Mouse (Mus musculus) MEL (cell line): ENCODE measurements around the gene Gm10563. TPM values are rescaled to one million over a fixed set of nuclear protein-coding genes. Genes with fewer than 3 reads are reported as not detected.
A peak's percentile ranks its signal among the peaks of the same experiment; 100 is the strongest.

Source experiments
- DNase-seq: peaks from one replicate; pipeline ENCODE4 v3.0.0; 2011; ENCODE audit warnings: low read depth, low spot score
- H3K27ac ChIP-seq: 2 replicates; pipeline ENCODE4 v1.5.1; 2012; ENCODE audit warnings: low read depth, mild to moderate bottlenecking, control low read depth, low read length, moderate library complexity; ENCODE audit not compliant: control insufficient read depth
- H3K27me3 ChIP-seq, 2 experiments: fragments of 150-350 bp in 1 of 2; sonication (generic) in 1 of 2; 2 replicates each; pipeline ENCODE4 v1.6.1; 2012; ENCODE audit warnings: low read length in 2 of 2, mild to moderate bottlenecking in 2 of 2, improper control_type of control experiment in 1 of 2, moderate library complexity in 1 of 2; ENCODE audit not compliant: insufficient read depth in 2 of 2, control insufficient read depth in 1 of 2
- H3K36me3 ChIP-seq, 2 experiments: 2 replicates each; pipeline ENCODE4 v1.6.1; 2012 to 2014; ENCODE audit warnings: low read length in 2 of 2, improper control_type of control experiment in 1 of 2, inconsistent platforms in 1 of 2, mild to moderate bottlenecking in 1 of 2; ENCODE audit not compliant: insufficient read depth in 2 of 2, control insufficient read depth in 1 of 2
- H3K4me1 ChIP-seq, 2 experiments: fragments of 150-350 bp in 1 of 2; sonication (generic) in 1 of 2; 2 replicates each; pipeline ENCODE4 v1.6.1; 2012; ENCODE audit warnings: low read length in 2 of 2, improper control_type of control experiment in 1 of 2, mild to moderate bottlenecking in 1 of 2; ENCODE audit not compliant: insufficient read depth in 2 of 2, control insufficient read depth in 1 of 2
- H3K4me3 ChIP-seq, 2 experiments: fragments of 150-350 bp in 1 of 2; sonication (generic) in 1 of 2; 2 replicates each; pipeline ENCODE4 v1.5.1; 2012; ENCODE audit warnings: low read depth in 2 of 2, low read length in 2 of 2, mild to moderate bottlenecking in 2 of 2, moderate library complexity in 2 of 2, control low read depth in 1 of 2, improper control_type of control experiment in 1 of 2; ENCODE audit not compliant: control insufficient read depth in 1 of 2, insufficient read depth in 1 of 2
- H3K79me2 ChIP-seq: 2 replicates; pipeline ENCODE4 v1.6.1; 2012; ENCODE audit warnings: mild to moderate bottlenecking, low read length, moderate library complexity; ENCODE audit not compliant: control insufficient read depth, poor library complexity, insufficient read depth
- H3K9ac ChIP-seq: 2 replicates; pipeline ENCODE4 v1.6.1; 2012; ENCODE audit warnings: low read depth, mild to moderate bottlenecking, control low read depth, low read length, moderate library complexity; ENCODE audit not compliant: control insufficient read depth, poor library complexity, severe bottlenecking
- H3K9me3 ChIP-seq: fragments of 150-350 bp; sonication (generic); replicated peaks from 2 replicates; pipeline ENCODE4 v1.6.1; 2012; ENCODE audit warnings: mild to moderate bottlenecking, low read length, improper control_type of control experiment, moderate library complexity; ENCODE audit not compliant: insufficient read depth
- BHLHE40 ChIP-seq: IDR thresholded peaks from 2 replicates; pipeline ENCODE4 v1.6.1; 2012; ENCODE audit warnings: low read depth, mild to moderate bottlenecking, inconsistent platforms, low read length, improper control_type of control experiment, borderline replicate concordance
- CHD1 ChIP-seq: IDR thresholded peaks from 2 replicates; pipeline ENCODE4 v1.6.1; 2012; ENCODE audit warnings: low read depth, mild to moderate bottlenecking, inconsistent platforms, low read length, improper control_type of control experiment
- CTCF ChIP-seq, 3 experiments: IDR thresholded peaks in 2 of 3; conservative IDR thresholded peaks in 1 of 3; 2 replicates each; pipeline ENCODE4 v1.5.1; 2011 to 2012; ENCODE audit warnings: low read length in 3 of 3, low read depth in 2 of 3, mild to moderate bottlenecking in 2 of 3, improper control_type of control experiment in 1 of 3, inconsistent platforms in 1 of 3, mixed read lengths in 1 of 3, moderate library complexity in 1 of 3; ENCODE audit not compliant: control insufficient read depth in 1 of 3, insufficient read depth in 1 of 3, poor library complexity in 1 of 3, severe bottlenecking in 1 of 3
- E2F4 ChIP-seq: IDR thresholded peaks from 2 replicates; pipeline ENCODE4 v1.6.1; 2011; ENCODE audit warnings: low read depth, low read length, improper control_type of control experiment, borderline replicate concordance
- EP300 ChIP-seq, 2 experiments: IDR thresholded peaks; 2 replicates each; pipeline ENCODE4 v1.6.1; 2011; ENCODE audit warnings: improper control_type of control experiment in 2 of 2, low read length in 2 of 2, low read depth in 1 of 2, mild to moderate bottlenecking in 1 of 2
- ETS1 ChIP-seq: IDR thresholded peaks from 2 replicates; pipeline ENCODE4 v1.6.1; 2012; ENCODE audit warnings: low read depth, mild to moderate bottlenecking, inconsistent platforms, low read length, improper control_type of control experiment, moderate library complexity
- GABPA ChIP-seq: IDR thresholded peaks from 2 replicates; pipeline ENCODE4 v1.6.1; 2012; ENCODE audit warnings: low read depth, mild to moderate bottlenecking, inconsistent platforms, low read length, improper control_type of control experiment, moderate library complexity
- HCFC1 ChIP-seq: IDR thresholded peaks from 2 replicates; pipeline ENCODE4 v1.6.1; 2012; ENCODE audit warnings: low read depth, mild to moderate bottlenecking, inconsistent platforms, low read length, improper control_type of control experiment, moderate library complexity
- KAT2A ChIP-seq: conservative IDR thresholded peaks from 2 replicates; pipeline ENCODE4 v1.6.1; 2012; ENCODE audit warnings: low read depth, low read length, improper control_type of control experiment, inconsistent platforms
- MAX ChIP-seq: IDR thresholded peaks from 2 replicates; pipeline ENCODE4 v1.6.1; 2011; ENCODE audit warnings: low read length, improper control_type of control experiment
- MAZ ChIP-seq: IDR thresholded peaks from 2 replicates; pipeline ENCODE4 v1.6.1; 2012; ENCODE audit warnings: low read depth, mild to moderate bottlenecking, inconsistent platforms, low read length, improper control_type of control experiment
- MXI1 ChIP-seq: IDR thresholded peaks from 2 replicates; pipeline ENCODE4 v1.6.1; 2011; ENCODE audit warnings: mild to moderate bottlenecking, low read depth, low read length, improper control_type of control experiment
- NELFE ChIP-seq: IDR thresholded peaks from 2 replicates; pipeline ENCODE4 v1.6.1; 2011; ENCODE audit warnings: low read depth, low read length, improper control_type of control experiment
- NRF1 ChIP-seq: IDR thresholded peaks from 2 replicates; pipeline ENCODE4 v1.6.1; 2014; ENCODE audit warnings: low read depth, mild to moderate bottlenecking, inconsistent platforms, low read length, improper control_type of control experiment, moderate library complexity; ENCODE audit not compliant: poor library complexity, insufficient read depth, severe bottlenecking
- POLR2A ChIP-seq, 2 experiments: IDR thresholded peaks; 2 replicates each; pipeline ENCODE4 v1.6.1; 2011 to 2012; ENCODE audit warnings: low read length in 2 of 2, mild to moderate bottlenecking in 2 of 2, control low read depth in 1 of 2, improper control_type of control experiment in 1 of 2, low read depth in 1 of 2, moderate library complexity in 1 of 2; ENCODE audit not compliant: control insufficient read depth in 1 of 2, insufficient read depth in 1 of 2, poor library complexity in 1 of 2
- POLR2AphosphoS2 ChIP-seq: IDR thresholded peaks from 2 replicates; pipeline ENCODE4 v1.6.1; 2011; ENCODE audit warnings: low read length, improper control_type of control experiment
- RCOR1 ChIP-seq: IDR thresholded peaks from 2 replicates; pipeline ENCODE4 v1.6.1; 2012; ENCODE audit warnings: low read depth, mild to moderate bottlenecking, inconsistent platforms, low read length, improper control_type of control experiment
- TBP ChIP-seq: IDR thresholded peaks from 2 replicates; pipeline ENCODE4 v1.8.0; 2011; ENCODE audit warnings: low read depth, low read length, improper control_type of control experiment
- TCF12 ChIP-seq: IDR thresholded peaks from 2 replicates; pipeline ENCODE4 v1.6.1; 2014; ENCODE audit warnings: low read depth, mild to moderate bottlenecking, inconsistent platforms, low read length, improper control_type of control experiment, moderate library complexity
- UBTF ChIP-seq: IDR thresholded peaks from 2 replicates; pipeline ENCODE4 v1.6.1; 2012; ENCODE audit warnings: low read depth, mild to moderate bottlenecking, inconsistent platforms, low read length, improper control_type of control experiment, moderate library complexity, borderline replicate concordance; ENCODE audit not compliant: insufficient read depth
- USF2 ChIP-seq, 2 experiments: IDR thresholded peaks; 2 replicates each; pipeline ENCODE4 v1.6.1; 2011 to 2012; ENCODE audit warnings: improper control_type of control experiment in 2 of 2, low read length in 2 of 2, borderline replicate concordance in 1 of 2, inconsistent platforms in 1 of 2, low read depth in 1 of 2, mild to moderate bottlenecking in 1 of 2; ENCODE audit not compliant: insufficient read depth in 1 of 2
- ZC3H11A ChIP-seq: IDR thresholded peaks from 2 replicates; pipeline ENCODE4 v1.6.1; 2012; ENCODE audit warnings: low read depth, mild to moderate bottlenecking, inconsistent platforms, low read length, improper control_type of control experiment
- ZMIZ1 ChIP-seq: IDR thresholded peaks from 2 replicates; pipeline ENCODE4 v1.6.1; 2012; ENCODE audit warnings: low read depth, mild to moderate bottlenecking, inconsistent platforms, low read length, improper control_type of control experiment, moderate library complexity
- polyA plus RNA-seq, 2 experiments: library from polyadenylated mRNA; stranded (reverse) in 1 of 2; unstranded in 1 of 2; fragments of >175 nt in 1 of 2; fragments of >200 nt in 1 of 2; gene quantifications; 2 replicates each; pipeline versions ENCODE4 v1.2.1 to v1.2.4; 2012; ENCODE audit warnings: low replicate concordance in 2 of 2, low read depth in 1 of 2; ENCODE audit not compliant: insufficient read length in 2 of 2, insufficient read depth in 1 of 2, missing spikeins in 1 of 2
- total RNA-seq: library from RNA; depleted of rRNA; stranded (reverse); fragments of 300-350 nt; gene quantifications from 2 replicates; pipeline ENCODE4 v1.2.3, GENCODE M21; 2012

The Gm10563 gene
- total and polyA plus RNA-seq, 3 experiments, result not detected

DNA sequence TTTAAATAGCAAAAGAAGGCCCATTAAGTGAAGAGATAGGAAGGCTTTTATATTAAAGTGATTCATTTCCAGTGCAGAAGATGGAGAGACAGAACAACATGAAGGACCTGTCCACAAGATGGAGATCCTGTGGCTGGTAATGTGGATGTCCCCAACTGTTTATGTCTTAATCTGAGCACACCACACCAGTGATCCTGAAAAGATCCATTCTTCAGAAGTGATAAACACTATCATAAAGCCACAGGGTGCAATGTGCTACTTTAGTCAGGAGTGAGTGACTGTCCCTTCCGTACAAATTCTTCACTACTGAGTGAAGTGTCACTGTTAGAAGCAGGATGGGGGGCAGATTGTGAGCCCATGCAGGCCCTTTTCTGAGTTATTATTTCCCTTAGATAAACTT is 42.5 kb downstream of the Gm10563 start (continued):
- TF ChIP-seq USF2 (IDR thresholded peaks at IDR 0.05; ENCODE audit: borderline replicate concordance in 1 of 2, insufficient read depth in 1 of 2, low read depth in 1 of 2, low read length in 2 of 2) (no peak), NELFE (no peak), TCF12 (peak; percentile 63; the same call in 1 of the 2 replicates), CTCF (IDR thresholded peaks at IDR 0.05 in 2 of 3, conservative IDR thresholded peaks at IDR 0.05 in 1 of 3; ENCODE audit: control insufficient read depth in 1 of 3, insufficient read depth in 1 of 3, low read depth in 2 of 3, low read length in 3 of 3, poor library complexity in 1 of 3, severe bottlenecking in 1 of 3) (no peak)

DNA sequence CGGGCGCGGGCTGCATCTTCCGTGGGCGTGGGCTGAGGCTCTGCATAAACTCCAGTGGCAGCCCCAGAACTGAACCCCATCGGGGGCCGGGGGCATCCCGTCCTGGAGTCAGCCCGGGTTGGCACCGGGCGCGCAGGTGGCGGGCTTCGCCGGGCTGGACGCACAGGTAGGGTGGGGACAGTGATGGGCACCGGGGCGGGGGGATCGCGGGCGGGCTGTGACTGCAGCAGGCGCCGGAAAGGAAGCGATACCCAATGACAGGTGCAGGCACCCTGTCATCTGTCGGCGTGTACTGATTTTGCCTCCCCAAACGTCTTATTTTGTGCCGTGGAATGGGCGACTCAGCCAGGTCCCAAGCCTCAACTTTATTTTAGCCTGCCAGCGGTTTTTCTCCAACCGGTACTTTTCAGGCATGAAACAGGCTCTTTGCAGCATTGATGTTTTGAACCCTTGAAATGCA is 43.2 kb downstream of the Gm10563 start:
- Histone ChIP-seq H3K79me2 (peaks cover 9% of the 10 kb centered on the region), H3K27me3 (no peaks in the 10 kb centered on the region), H3K4me3 (peak overlapping the region; percentile 81 to 92), H3K9me3 (no peaks in the 10 kb centered on the region), H3K4me1 (peaks cover 17 to 19% of the 10 kb centered on the region in 2 experiments), H3K9ac (peak overlapping the region; percentile 86), H3K36me3 (peaks cover 0 to 31% of the 10 kb centered on the region in 2 experiments; a peak in 2 of 4 replicates), H3K27ac (peak overlapping the region; percentile 97)
- DNase-seq, result no peak
- TF ChIP-seq ZMIZ1 (no peak), GABPA (no peak), MAZ (peak; percentile 4; the same call in 1 of the 2 replicates), MXI1 (peak; percentile 55)

DNA sequence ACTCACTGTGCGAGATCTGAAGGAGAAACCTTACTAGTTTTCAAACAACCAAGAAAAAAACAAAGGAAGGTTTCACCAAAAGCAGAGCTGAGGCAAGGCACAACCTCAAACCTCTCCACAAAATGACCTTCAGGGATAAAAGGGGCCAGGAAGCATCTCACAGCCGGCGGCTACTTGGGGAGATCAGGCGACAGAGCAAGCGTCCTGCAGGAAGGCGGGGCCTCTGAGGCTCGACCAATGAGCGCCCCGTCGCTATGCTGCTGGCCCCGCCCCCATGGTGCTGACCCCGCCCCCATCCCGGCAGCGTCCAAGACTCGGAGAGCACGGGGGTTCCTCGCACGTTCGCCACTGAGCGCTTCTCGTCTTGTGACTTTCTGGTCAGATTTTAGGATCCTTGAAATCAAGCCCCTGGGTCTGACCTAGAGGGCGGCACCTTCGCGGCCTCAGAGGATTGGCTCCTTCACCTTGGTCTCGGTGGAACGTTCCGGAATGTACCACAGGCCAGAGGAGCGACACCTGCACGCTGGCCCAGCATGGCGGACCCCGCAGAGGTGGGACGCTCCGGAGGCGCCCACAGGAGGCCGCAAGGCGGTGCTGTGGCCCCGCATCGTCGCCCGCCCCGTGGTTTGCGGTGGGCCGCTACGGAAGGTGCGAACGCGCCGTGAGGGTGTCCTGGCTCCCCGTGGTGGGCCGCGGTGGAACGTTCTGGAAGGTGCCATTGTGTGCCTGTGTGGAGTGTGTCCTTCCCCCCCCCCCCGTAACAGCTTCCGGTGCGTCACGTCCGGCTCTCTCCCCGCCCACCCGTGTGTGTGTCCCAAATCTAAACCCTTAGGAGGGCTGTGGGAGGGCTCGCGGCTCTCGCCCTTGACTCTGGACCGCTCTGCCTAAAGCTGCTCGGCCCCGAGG is 43.9 kb downstream of the Gm10563 start, which contains the start of gene Slc35e2:
Gene Slc35e2, plus strand, starts transcription at position 326 of the 906 bp plus-strand sequence.
- H3K4me1 ChIP-seq, result peaks cover 21 to 22% of the 10 kb centered on the region in 2 experiments
- H3K27me3 ChIP-seq, result no peaks in the 10 kb centered on the region
- H3K9ac ChIP-seq, result peak within 1 kb of the TSS; percentile 86
- no peaks in the 10 kb centered on the region for H3K9me3 ChIP-seq
- H3K36me3 ChIP-seq, result peaks cover 0 to 32% of the 10 kb centered on the region in 2 experiments; a peak in 2 of 4 replicates
- H3K4me3 ChIP-seq, result peak within 1 kb of the TSS; percentile 81 to 92
- H3K27ac ChIP-seq, result peak within 1 kb of the TSS; percentile 97
- peak; percentile 97 for DNase-seq
- H3K79me2 ChIP-seq, result peaks cover 9% of the 10 kb centered on the region
- TF ChIP-seq BHLHE40 (no peak; the same call in 1 of the 2 replicates), CHD1 (peak; percentile 99), UBTF (no peak), GABPA (no peak), ZMIZ1 (peak; percentile 100), KAT2A (no peak; the same call in 1 of the 2 replicates), POLR2AphosphoS2 (peak; percentile 99), ZC3H11A (no peak), RCOR1 (peak; percentile 24), MXI1 (peak; percentile 65), TBP (peak; percentile 98), MAZ (peak; percentile 87), HCFC1 (peak; percentile 83), E2F4 (no peak), ETS1 (peak; percentile 52), NELFE (peak; percentile 59), CTCF (IDR thresholded peaks at IDR 0.05 in 2 of 3, conservative IDR thresholded peaks at IDR 0.05 in 1 of 3; ENCODE audit: control insufficient read depth in 1 of 3, insufficient read depth in 1 of 3, low read depth in 2 of 3, low read length in 3 of 3, poor library complexity in 1 of 3, severe bottlenecking in 1 of 3) (peak in 1 of 3 experiments; percentile 6; a peak in 2 of 6 replicates), TCF12 (peak; percentile 50; the same call in 1 of the 2 replicates), NRF1 (0 out of 2 replicates have a peak, but pooled peaks have one; percentile 29), MAX (peak; percentile 64; the same call in 1 of the 2 replicates), EP300 (IDR thresholded peaks at IDR 0.05; ENCODE audit: low read depth in 1 of 2, low read length in 2 of 2) (peak in 1 of 2 experiments; percentile 6; a peak in 1 of 4 replicates), POLR2A (IDR thresholded peaks at IDR 0.05; ENCODE audit: control insufficient read depth in 1 of 2, insufficient read depth in 1 of 2, low read depth in 1 of 2, low read length in 2 of 2, poor library complexity in 1 of 2) (peak; percentile 97 to 99)
